In the genomic region with DNA sequence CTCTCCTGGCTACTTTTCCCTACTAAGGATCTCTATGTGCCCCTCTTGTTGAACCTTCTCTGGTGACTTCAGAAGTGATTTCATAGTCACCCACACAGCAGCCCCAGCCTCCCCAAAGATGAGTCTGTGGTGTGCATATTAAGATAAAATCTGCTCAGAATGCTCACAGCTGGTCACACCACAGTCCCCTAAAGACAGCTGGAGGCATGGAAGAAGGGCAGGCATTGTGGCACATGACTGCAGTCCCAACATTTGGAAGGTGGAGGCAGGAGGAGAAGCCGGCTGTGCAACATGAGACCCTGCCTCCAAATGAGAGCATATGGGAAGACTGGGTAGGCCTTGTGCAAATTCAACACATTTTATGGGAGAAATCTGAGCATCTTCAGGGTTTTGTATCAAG, we compare ENCODE assay signal across 17 mouse cellular contexts.
"Had no signal": no experiment of that assay in that cellular context is flagged by ENCODE, and none has a peak within 500 bp of the region (broad histone marks: within the 10 kb centered on the region; RNA-seq: fewer than 3 reads in every experiment).

No protein-coding gene starts in this region.

- H3K27ac ChIP-seq: lung, embryonic 15.5 days; macrophage; midbrain, embryonic 13.5 days; midbrain, embryonic 15.5 days; stomach, embryonic 15.5 days; stomach, postnatal 0 days had no signal

- H3K27me3 ChIP-seq: lung, embryonic 15.5 days; midbrain, embryonic 15.5 days; neural tube, embryonic 13.5 days; neural tube, embryonic 15.5 days; stomach, embryonic 15.5 days had no signal

- ATAC-seq: lung, postnatal 0 days; midbrain, embryonic 13.5 days; midbrain, embryonic 15.5 days had no signal

- H3K9ac ChIP-seq: lung, embryonic 15.5 days; neural tube, embryonic 15.5 days; stomach, embryonic 15.5 days had no signal

- H3K9me3 ChIP-seq: lung, embryonic 15.5 days; megakaryocyte, embryonic 14.5 days; midbrain, embryonic 13.5 days; midbrain, embryonic 15.5 days; neural tube, embryonic 13.5 days; neural tube, embryonic 15.5 days; stomach, embryonic 15.5 days had no signal

- H3K4me2 ChIP-seq: midbrain, embryonic 11.5 days had no signal

- H3K36me3 ChIP-seq: lung, embryonic 15.5 days; midbrain, embryonic 13.5 days; midbrain, embryonic 15.5 days; neural tube, embryonic 13.5 days; neural tube, embryonic 15.5 days; stomach, embryonic 15.5 days had no signal

- DNase-seq: lung, adult 2 months; lung, postnatal 14 days; right cerebral cortex, postnatal 14 days; thymus, adult 2 months; thymus, postnatal 25 days; thymus, postnatal 4 days had no signal

- H3K4me3 ChIP-seq: megakaryocyte, embryonic 14.5 days; midbrain, embryonic 13.5 days; midbrain, embryonic 15.5 days; neural tube, embryonic 13.5 days; neural tube, embryonic 15.5 days; stomach, embryonic 15.5 days had no signal
